Mouse (Mus musculus): ENCODE results near the gene Galnt2. TPM values are rescaled to one million over a fixed set of nuclear protein-coding genes. Genes with fewer than 3 reads are reported as not detected.

Galnt2 gene
- 7.8 and 9.3 TPM in 2 replicates for polyA plus RNA-seq (2012; rRNA removed)

DNA sequence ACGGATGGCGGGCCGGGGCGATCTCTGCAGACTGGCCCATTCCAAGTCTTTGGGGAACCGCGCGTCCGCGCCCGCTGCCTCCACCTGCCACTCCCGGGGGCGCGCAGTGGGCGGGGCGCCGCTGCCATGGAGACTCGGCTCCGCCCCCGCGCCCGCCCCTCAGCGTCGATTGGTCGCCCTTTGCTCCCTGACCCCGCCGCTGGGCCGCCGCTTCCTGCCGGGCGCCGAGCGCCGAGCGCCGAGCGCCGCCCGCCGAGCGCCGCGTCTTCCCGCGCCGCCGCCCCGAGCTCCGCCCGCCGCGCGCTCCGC lies at the start of gene Galnt2:
TSS of gene Galnt2 (plus strand) at position 216 of the 309 bp plus-strand sequence.

Other genes with a start within 250 kb of the Galnt2 start
- 41.5 and 42.0 TPM in 2 replicates for gene Abcb10, start 248.3 kb upstream of the Galnt2 start, polyA plus RNA-seq (2012; rRNA removed)
- 15.9 and 16.6 TPM in 2 replicates for gene Taf5l, start 210.0 kb upstream of the Galnt2 start, polyA plus RNA-seq (2012; rRNA removed)
- 2.9 and 3.6 TPM in 2 replicates for gene Urb2, start 209.9 kb upstream of the Galnt2 start, polyA plus RNA-seq (2012; rRNA removed)
- 0.24 and 0.43 TPM in 2 replicates for gene Pgbd5, start 208.3 kb downstream of the Galnt2 start, polyA plus RNA-seq (2012; rRNA removed)

Data from liver, embryonic 18 days (tissue).